Mouse (Mus musculus): ENCODE results near the gene Psmd11.

Gene Psmd11

DNA sequence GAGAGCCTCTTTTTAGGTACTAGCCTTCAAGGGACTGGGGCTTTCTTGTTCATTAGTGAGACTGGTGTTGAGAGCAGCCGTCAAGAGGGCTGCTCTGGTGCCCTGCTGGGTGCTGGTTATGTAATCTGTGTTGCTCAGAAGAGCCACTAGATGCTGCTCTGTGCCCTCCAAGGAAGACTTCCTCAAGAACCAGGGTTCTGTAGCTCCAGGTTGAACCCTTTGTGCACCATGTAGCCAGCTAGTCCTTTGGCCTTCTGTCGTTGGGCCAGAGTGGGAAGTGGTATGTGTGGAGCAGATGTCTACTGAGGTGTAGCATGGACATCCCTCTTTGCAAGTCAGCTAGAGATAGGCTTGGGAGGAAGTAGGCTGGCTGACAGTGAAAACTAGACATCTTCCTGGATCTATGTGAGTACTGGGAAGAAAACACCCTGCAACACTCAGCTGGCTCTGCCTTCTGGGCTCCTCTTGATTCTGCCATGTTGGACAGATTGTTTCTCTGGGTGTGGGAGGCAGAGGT lies 45.8 kb downstream of the Psmd11 start:
- CTCF ChIA-PET: interaction anchor here in 1 of 4 experiments (0.7 kb wide), 1 partner anchor 305 kb away, joined by 3 read pairs; the partner anchor contains the start of gene Myo1d
- POLR2A ChIA-PET: interaction anchor here in 2 of 4 experiments (1.2 to 3.5 kb wide), 10 partner anchors 9 to 91 kb away, joined by 3 to 44 read pairs (median 4); partner anchors contain the start of genes Psmd11 (in 1 of the 2) and Zfp207 (in 1 of the 2)

GRCm38 (mm10) chr11:80474846-80475245 lies 46.4 kb downstream of the Psmd11 start:
- ChIA-PET POLR2A (interaction anchor here in 3 of 4 experiments (0.5 to 3.5 kb wide), 12 partner anchors 10 to 610 kb away, joined by 3 to 44 read pairs (median 4); partner anchors contain the start of genes Psmd11 (in 1 of the 3) and Zfp207 (in 1 of the 3)), CTCF (interaction anchor here in 2 of 4 experiments (0.7 to 1.3 kb wide), 2 partner anchors 188 to 305 kb away, joined by 3 read pairs; partner anchors contain the start of gene Myo1d (in 1 of the 2))

GRCm38 (mm10) chr11:80475544-80475943 lies 47.1 kb downstream of the Psmd11 start:
- ChIA-PET POLR2A (interaction anchor here (0.5 to 3.5 kb wide), 25 partner anchors 10 to 1262 kb away, joined by 3 to 44 read pairs (median 4); partner anchors contain the start of genes Psmd11 (in 2 of the 4) and Zfp207 (in 1 of the 4)), CTCF (interaction anchor here in 2 of 4 experiments (0.5 to 1.3 kb wide), 4 partner anchors 15 to 188 kb away, joined by 3 to 4 read pairs (median 3); no protein-coding TSS in a partner anchor)

DNA sequence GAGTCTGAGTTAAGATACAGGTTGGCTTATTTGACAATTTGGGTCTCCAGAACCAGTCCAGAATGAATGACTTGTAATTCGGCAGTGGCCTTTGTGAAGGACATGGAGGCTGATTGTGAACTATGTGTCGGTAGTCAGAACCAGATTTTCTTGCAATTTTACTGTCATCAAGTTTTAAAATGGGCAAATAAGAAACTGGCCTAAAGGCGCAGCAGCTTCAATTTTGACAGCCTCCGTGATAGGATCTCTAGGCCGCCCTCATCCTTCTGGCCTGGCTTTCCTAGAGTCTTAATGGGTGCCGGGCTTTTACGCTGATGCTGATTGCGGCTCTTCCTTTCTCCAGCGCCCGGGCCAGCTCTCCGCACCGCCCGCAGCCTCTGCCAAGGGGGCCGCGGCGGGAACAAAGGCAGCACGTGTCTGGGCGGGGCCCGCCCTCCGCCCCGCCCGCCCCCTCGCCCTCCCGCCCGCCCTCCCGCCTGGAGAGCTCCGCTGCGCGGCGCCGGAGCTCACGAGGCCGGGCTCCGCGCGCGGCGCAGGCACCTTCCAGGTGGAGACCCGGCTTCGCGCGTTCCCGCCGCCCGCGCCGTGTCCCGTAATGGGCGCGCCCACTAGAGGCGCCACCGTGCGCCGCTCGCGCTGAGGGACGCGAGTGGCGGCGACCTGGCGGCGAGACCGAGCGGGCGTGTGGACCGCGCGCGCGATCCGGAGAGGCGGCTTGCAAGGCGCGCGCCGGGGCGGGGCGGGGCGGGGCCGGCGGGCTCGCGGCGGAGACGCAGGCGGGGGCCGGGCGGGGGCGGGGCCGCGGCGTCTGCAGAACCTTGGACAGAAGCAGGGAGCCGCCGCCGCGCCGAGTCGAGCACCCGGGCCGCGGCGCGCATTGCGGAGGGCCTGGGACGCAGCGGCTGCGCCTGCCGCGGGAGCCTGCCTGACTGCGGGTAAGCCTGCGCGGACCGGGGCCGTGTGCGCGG lies 48.1 kb downstream of the Psmd11 start, which contains the start of gene Cdk5r1:
Gene Cdk5r1 (plus strand): TSS at position 802 of the 968 bp plus-strand sequence.
- ChIA-PET CTCF (interaction anchor here (0.6 to 1.3 kb wide), 11 partner anchors 10 to 888 kb away, joined by 3 to 7 read pairs (median 3); partner anchors contain the start of gene Psmd11 (in 1 of the 4)), POLR2A (interaction anchor here (0.5 to 3.5 kb wide), 35 partner anchors 9 to 1169 kb away, joined by 3 to 44 read pairs (median 4); partner anchors contain the start of genes Zfp207 (in 3 of the 4) and Psmd11 (in 2 of the 4))

DNA sequence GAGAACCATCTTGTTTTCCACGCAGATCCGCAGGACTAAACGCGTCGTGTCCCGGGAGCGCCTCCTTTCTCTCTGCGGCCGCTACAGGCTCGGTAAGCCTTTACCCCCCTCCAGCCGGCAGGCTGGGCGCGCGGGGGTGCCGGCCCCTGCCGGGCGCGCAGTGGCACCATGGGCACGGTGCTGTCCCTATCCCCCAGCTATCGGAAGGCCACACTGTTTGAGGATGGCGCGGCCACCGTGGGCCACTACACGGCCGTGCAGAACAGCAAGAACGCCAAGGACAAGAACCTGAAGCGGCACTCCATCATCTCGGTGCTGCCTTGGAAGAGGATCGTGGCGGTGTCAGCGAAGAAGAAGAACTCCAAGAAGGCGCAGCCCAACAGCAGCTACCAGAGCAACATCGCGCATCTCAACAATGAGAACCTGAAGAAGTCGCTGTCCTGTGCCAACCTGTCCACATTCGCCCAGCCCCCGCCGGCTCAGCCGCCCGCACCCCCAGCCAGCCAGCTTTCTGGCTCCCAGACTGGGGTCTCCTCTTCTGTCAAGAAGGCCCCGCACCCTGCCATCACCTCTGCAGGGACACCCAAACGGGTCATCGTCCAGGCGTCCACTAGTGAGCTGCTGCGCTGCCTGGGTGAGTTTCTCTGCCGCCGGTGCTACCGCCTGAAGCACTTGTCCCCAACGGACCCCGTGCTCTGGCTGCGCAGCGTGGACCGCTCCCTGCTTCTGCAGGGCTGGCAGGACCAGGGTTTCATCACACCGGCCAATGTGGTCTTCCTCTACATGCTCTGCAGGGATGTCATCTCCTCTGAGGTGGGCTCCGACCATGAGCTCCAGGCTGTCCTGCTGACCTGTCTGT lies 49.2 kb downstream of the Psmd11 start:
- ChIA-PET CTCF (interaction anchor here in 2 of 4 experiments (0.6 kb wide), 2 partner anchors 127 to 1325 kb away, joined by 3 to 4 read pairs; no protein-coding TSS in a partner anchor), POLR2A (interaction anchor here in 2 of 4 experiments (0.8 to 2.6 kb wide), 14 partner anchors 9 to 339 kb away, joined by 3 to 8 read pairs (median 4); partner anchors contain the start of genes Zfp207 (in 2 of the 2) and Psmd11 (in 1 of the 2))

DNA sequence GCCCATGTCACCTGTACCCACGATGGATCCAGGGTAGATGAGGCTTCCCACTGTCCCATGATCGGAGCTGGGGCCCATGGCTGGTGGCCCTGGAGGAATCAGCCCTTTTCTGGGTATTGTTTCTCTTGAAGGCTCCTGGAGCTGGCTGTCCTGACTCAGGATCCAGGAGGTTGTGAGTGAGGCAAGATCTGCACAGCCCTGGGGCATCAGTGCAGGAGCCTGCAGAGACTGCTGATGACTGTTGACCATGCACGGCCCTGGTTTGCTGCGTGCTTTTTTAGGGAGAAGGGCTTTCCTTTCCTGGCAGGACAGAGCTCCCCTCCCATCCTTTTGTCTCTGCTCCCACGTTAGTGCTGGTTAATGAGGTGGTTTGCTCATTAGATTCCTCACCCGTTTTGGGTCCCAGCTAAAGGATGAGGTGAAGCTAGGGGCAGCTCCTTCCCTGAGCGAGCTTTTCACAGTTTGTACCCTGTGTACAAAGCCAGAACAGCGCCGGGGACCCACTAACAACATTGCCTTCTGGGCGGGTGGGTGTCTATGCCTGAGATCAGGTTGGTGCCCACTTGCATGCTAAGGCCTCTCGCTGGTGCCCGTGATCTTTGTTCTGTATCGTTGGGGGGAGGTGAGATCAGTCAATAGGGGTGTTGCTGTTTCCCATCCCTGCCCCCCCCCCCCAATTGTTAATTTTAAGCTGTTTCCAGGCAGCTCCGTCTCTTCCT lies 50.4 kb downstream of the Psmd11 start:
- ChIA-PET CTCF (interaction anchor here in 3 of 4 experiments (0.5 to 1.1 kb wide), 7 partner anchors 8 to 204 kb away, joined by 3 to 8 read pairs (median 5); no protein-coding TSS in a partner anchor), POLR2A (interaction anchor here (0.5 to 2.6 kb wide), 13 partner anchors 9 to 336 kb away, joined by 3 to 8 read pairs (median 3); partner anchors contain the start of gene Zfp207 (in 2 of the 4))

DNA sequence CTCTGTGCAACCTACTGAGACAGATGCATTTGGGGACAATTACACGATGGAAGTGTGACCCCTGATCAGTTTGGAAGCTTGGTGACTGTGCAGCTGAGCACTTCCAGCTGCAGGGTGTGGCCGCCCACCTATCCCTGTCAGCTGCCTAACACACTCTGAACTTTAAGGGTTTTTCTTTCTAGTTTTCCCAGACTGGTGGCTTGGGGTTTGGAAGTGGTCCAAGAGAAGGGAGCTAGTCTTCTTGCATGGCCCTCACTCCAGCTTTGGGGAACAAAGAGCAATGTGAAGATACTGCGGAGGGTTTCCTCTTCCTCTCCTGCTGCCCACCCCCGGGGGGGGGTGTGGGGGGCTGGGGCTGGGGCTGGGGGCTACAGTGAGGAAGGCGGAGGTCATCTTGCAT lies 51.0 kb downstream of the Psmd11 start:
- ChIA-PET CTCF (interaction anchor here (0.5 to 1.2 kb wide), 9 partner anchors 8 to 205 kb away, joined by 3 to 8 read pairs (median 4); no protein-coding TSS in a partner anchor), POLR2A (interaction anchor here (0.6 to 2.6 kb wide), 7 partner anchors 10 to 96 kb away, joined by 3 to 8 read pairs (median 4); partner anchors contain the start of gene Zfp207 (in 2 of the 4))

DNA sequence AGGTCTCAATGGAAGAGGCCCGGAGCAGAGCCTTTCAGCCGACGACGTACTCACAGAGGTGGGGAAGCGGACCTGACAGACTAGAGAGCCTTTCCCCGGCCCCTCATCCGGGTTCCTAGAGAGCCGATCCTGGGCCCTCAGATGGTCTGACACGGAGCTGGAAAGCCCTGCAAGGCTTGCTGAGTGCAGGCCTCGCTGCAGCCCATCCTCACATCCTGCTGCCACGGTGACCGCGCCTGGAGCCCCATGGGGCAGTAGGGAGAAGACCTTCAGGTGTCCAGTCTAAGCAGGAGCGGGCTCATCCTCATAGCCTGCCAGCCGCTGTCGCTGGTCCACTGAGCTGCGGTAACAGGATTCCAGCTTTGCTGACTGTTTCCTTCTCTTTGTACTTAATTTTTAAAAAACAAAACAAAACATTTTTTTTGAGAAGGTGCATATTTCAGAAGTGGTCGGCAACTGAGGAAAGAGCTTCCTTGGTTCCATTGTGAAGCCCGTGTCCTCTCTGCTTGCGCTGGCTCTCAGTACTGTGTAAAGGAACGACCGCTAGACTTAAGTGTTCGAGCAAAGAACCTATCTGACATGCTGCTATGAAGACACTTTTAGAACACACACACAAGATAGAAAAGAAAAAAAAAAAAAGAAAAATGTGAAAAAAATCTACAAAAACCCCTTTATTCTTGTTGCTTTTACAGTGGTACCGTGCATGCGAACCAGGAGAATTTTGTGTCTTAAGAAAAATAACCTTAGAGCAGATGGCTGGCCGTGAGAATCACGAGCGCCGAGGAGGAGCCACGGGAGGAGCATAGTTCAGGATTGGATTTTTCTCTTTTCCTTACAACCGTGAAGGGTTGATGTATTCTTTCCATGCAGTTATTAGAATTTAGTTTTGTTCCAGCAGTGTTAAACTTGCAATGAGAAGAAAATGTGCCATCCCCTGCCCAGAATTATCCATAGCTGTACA lies 51.8 kb downstream of the Psmd11 start:
- ChIA-PET POLR2A (interaction anchor here in 3 of 4 experiments (0.5 to 2.6 kb wide), 8 partner anchors 11 to 664 kb away, joined by 3 to 9 read pairs (median 4); partner anchors contain the start of gene Psmd11 (in 1 of the 3)), CTCF (interaction anchor here in 3 of 4 experiments (0.6 to 1.2 kb wide), 4 partner anchors 8 to 206 kb away, joined by 3 to 8 read pairs (median 3); no protein-coding TSS in a partner anchor)

- ChIA-PET CTCF (no interaction called here), POLR2A (interaction anchor here in 1 of 4 experiments (0.6 kb wide), 1 partner anchor 311 kb away, joined by 6 read pairs; no protein-coding TSS in a partner anchor)
These were observed 53.1 kb downstream of the Psmd11 start for GRCm38 (mm10) chr11:80481409-80482050.

DNA sequence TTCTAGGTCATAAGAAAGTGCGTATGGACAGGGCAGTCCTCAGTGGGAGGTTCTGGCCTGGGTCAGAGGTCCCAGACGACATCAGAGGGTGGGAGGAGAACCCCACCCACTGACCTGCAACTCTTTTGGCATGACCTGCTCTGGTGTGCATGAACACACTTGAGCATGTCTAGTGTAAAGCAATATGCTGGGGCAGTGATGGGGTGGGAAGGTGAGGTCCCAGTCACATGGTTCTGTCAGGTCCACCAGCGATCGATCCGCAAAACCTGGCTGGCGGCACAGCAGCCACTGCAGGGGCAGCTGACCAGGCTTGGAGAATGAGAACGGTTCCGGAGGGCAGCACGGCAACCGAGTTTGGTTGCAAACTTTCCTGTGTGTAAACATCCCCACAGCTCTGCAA lies 53.9 kb downstream of the Psmd11 start:
- POLR2A ChIA-PET: no interaction called here
- CTCF ChIA-PET: no interaction called here

GRCm38 (mm10) chr11:80482921-80483320 lies 54.5 kb downstream of the Psmd11 start:
- POLR2A ChIA-PET: no interaction called here
- CTCF ChIA-PET: no interaction called here

GRCm38 (mm10) chr11:80483536-80484067 lies 55.2 kb downstream of the Psmd11 start:
- CTCF ChIA-PET: no interaction called here
- POLR2A ChIA-PET: no interaction called here

GRCm38 (mm10) chr11:80484191-80484791 lies 55.9 kb downstream of the Psmd11 start:
- ChIA-PET CTCF (no interaction called here), POLR2A (interaction anchor here in 1 of 4 experiments (1.5 kb wide), 1 partner anchor 8 kb away, joined by 4 read pairs; no protein-coding TSS in a partner anchor)

GRCm38 (mm10) chr11:80485120-80485551 lies 56.7 kb downstream of the Psmd11 start:
- ChIA-PET POLR2A (interaction anchor here in 2 of 4 experiments (0.6 to 1.5 kb wide), 3 partner anchors 9 to 1146 kb away, joined by 3 to 4 read pairs (median 3); partner anchors contain the start of gene Nf1 (in 1 of the 2)), CTCF (no interaction called here)

Data from embryonic stem cell, embryonic (primary cell).